Mouse (Mus musculus) heart, postnatal 36 days (tissue): ENCODE data around the gene Tfdp2. TPM values are rescaled to one million over a fixed set of nuclear protein-coding genes. Genes with fewer than 3 reads are reported as not detected.

Source experiments
- DNase-seq, 2 experiments: peaks; one replicate each; pipeline ENCODE4 v3.0.0; 2021 to 2022
- intact Hi-C: fragments of 180-260 bp; cut with DNase I; formaldehyde crosslinking; loops from one replicate; pipeline ENCODE4 v1.15.1; 2025
- total RNA-seq, 2 experiments: library from RNA; stranded (reverse); gene quantifications; 2 replicates each; pipeline ENCODE4 v1.2.3; 2021

Tfdp2 gene
- total RNA-seq, 2 experiments from 2014 or later = 107 to 125 TPM

DNA sequence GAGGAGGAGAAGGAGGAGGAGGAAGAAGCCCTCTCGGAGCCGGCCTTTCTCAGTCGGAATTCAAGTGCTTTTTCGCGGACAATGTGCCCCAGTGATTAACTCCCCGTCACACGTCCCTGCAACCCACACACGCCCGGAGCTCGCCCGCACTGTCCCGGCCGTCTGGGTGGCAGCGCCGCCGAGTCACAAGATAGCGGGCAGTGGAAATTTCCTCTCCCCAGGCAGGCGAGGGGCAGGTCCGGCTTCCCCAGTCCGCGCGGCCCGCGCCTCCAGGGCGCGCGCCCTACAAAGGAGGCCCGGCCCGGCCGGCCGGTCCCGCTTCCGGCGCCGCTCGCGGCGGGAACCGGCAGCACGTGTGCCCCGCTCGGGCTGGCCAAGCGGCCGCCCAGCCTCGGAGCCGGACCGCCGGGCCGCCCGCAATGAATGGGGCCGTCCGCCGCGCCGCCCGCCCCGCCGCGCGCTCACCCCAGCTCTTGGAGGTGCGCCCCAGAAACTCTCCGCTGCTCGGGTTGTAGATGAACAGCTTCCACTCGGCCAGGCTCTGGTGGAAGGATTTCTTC is 167.6 kb downstream of the Tfdp2 start:
- intact Hi-C loops = loop anchor here (5.0 kb wide), 2 partner anchors 74 to 114 kb away; partner anchors contain the start of gene Rnf7
- peak; percentile 69 to 81 for DNase-seq

DNA sequence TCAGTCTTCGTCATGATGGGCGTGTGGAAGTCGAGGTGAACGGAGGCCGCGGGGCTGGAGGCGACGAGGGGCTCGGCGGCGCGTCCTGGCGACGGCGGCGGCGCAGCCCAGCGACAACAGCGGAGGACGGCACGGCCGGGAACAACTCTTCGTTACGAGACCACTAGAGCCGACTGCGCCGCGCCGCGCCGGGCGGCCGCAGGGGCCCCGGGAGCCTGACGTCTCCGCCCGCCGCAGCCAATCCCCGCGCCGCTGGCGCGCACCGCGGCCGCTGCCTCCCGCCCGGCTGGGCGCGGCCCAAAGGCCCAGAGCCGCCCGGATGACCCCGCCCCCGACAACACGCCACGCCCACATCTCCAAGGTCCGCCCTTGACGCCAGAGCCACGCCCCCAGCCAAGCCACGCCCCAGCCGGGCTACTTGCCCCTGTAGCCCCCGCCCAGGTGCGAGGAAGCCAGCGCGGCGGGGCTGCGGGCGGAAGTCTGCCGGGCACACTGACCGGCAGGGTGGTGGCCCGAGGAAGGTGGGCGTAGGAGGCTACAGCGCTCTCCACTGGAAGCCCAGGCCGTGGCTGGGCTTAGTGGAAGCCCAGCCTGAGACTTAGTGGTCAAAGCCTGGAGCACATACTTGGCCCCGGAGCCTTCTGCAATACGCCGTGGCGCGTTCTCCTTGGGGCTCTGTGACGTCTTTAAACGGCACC is 168.2 kb downstream of the Tfdp2 start, which contains the start of gene Atp1b3:
Atp1b3 (minus strand) TSS at position 302 of the 698 bp plus-strand sequence.
- peak; percentile 100 for DNase-seq
- intact Hi-C loops = loop anchor here (5.0 kb wide), 2 partner anchors 73 to 113 kb away; partner anchors contain the start of gene Rnf7

- no peak for DNase-seq
- intact Hi-C loops = no loop called here
These were observed 169.3 kb downstream of the Tfdp2 start for GRCm38 (mm10) chr9:96365271-96365872.

GRCm38 (mm10) chr9:96369654-96370384 is 173.7 kb downstream of the Tfdp2 start:
- intact Hi-C loops = no loop called here
- no peak for DNase-seq

DNA sequence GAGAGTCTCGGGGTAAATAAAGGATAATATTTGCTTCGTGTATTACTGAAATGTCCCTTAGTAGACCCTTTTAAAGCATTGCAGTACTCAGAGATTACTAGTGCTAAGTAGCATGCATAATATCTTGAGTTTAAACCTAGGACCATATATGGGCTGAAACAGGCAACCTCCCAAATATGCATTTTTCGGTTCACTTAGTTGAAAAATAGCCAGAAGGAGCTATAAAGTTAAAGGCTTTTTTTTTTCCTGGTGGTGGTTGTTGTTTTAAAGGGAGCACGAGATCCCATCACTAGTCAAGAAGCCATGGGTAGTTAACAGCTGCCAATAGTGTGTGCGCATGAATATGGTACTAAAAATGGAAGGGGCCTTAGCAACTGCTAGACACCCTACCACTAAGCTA is 175.0 kb downstream of the Tfdp2 start:
- intact Hi-C loops = no loop called here
- no peak for DNase-seq

Other genes with a start within 250 kb of the Tfdp2 start
- gene Xrn1, start 241.5 kb upstream of the Tfdp2 start, total RNA-seq = 10 to 100 TPM; 16.1 to 16.8 TPM
- gene Gk5, start 76.9 kb upstream of the Tfdp2 start, total RNA-seq = 1 to 10 TPM; 3.4 to 3.8 TPM
- 10 to 100 TPM; 54.8 to 56.6 TPM for gene Atp1b3, start 168.2 kb downstream of the Tfdp2 start, total RNA-seq